Mouse (Mus musculus) large intestine, adult 2 months (tissue): ENCODE measurements around the gene Tspan7. TPM values are rescaled to one million over a fixed set of nuclear protein-coding genes. Genes with fewer than 3 reads are reported as not detected.

Source experiments
- DNase-seq: peaks from one replicate; pipeline ENCODE4 v3.0.0-alpha.2; 2012; ENCODE audit warnings: low read depth, low spot score
- WGBS: fragments of 180-500 bp; shearing (Covaris S2); methylation state at CpG from one replicate; pipeline ENCODE4 v1.1.7; 2018; 5-methylcytosine and 5-hydroxymethylcytosine counted together
- polyA plus RNA-seq: library from polyadenylated mRNA; depleted of rRNA; stranded (reverse); fragments of >200 nt; gene quantifications from 2 replicates; pipeline ENCODE4 v1.2.3, GENCODE M21; 2012; rRNA removed

The Tspan7 gene
- polyA plus RNA-seq, 1 experiment, result 88.7 TPM

DNA sequence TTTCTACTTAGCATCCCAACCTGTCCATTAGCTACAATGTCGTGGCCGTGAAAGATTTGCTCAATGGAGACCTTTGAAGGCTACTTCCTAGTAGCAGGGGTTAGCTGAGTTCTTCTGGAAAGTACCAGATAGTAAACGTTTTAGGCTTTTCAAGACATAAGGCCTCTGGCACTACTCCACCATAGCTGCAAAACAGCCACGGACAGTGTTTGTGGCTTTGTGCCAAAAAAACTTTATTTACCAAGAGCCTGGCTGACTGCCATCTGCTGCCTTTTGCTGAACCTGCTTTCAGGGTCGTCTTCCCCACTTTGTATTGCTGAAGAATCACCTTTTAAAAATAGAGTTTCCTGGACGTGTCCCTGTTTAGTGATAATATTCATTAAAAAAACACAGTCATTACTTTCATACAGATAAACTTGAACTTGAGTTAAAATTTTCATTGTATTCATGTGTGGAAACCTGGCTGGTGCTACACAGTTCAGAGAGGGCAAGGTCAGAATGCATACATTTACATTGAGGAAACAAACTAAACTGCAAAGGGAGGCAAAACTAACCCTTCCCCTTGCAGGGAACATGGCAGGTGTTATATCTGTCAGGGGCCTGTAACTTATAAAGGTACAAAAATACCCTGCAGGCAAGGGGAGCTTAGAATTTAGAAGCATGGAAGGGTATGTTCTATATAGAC lies 54.7 kb downstream of the Tspan7 start:
- no peak for DNase-seq

DNA sequence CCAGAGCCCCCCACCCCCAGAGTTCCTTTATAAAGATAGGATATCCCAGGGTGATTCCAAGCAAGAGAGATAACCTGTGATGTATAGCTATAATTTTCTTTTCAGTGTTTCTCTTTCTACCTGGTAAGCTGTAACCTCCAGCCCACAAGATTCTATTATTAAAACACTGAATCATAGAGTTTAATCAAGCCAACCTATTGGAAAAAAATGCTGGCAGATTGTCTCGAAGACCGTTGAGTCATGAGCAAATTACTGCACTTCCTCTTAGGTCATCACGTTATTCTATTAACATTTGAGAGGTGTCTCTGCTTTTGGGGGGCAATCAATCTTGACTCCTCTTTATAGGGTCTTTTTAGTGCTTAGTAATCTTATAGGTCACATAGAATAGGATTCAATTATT lies 61.9 kb downstream of the Tspan7 start:
- no peak for DNase-seq
- WGBS, result 86% methylated on average over 3 of the region's 3 CpGs

More for the DNA sequence above, 54.7 kb downstream of the Tspan7 start:
- WGBS, result 22% methylated on average over 6 of the region's 6 CpGs

DNA sequence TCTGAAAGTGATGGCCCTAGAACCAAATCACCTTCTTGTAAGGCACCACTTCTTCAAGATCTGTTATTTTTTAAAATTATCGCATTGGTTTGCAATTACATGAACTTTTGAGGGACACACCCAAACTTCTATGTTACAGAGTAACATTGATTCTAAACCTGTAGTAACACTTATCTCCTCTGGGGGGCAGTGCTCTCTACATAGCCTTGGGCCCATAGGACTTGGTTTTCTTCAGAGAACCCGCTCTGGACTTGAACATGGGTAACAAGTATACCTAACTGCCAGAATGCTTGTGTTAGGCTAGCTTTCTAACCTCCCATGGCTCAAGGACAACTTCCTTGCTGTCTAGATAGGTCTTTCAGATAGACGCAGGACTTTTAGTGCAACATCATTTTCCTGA lies 64.8 kb downstream of the Tspan7 start:
- WGBS, result 85% methylated on average over 3 of the region's 3 CpGs
- no peak for DNase-seq

DNA sequence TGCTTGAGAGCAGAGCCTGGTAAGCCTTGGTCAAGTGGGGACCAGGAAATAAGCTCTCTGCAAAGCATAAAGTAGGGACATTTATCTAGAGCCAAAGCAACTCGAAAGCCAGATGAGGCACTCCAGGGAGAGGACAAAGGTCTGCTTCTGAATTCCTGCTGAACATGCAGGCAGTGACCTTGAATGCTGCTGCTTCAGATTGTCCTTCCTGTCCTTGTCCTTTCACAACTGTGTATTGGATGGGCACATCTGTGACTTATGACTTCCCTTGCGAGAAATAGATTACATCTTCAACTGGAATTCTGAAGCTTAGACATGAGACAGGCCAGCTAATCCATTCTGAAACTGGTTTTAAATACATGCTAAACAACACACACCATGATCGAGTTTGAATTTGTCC lies 71.9 kb downstream of the Tspan7 start:
- 70% methylated on average over 3 of the region's 3 CpGs for WGBS
- DNase-seq, result no peak

DNA sequence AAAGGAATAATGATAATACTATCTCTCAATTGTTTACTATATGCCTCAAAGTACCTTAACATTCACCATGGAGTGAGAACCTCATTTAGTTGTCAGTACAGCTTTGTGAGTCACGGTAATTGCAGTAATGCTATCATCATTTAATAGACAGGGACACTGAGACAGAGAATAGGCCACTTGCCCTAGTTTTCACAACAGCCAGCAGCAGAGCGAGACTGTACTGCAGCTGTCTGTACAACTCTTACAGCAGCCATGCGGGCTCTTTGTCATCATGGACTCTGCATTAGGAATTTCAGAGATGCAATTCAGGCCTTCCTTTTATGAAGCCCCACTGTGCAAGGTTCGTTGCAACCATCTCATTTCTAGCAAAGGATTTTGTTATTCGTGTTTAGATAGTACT lies 72.6 kb downstream of the Tspan7 start:
- no peak for DNase-seq
- 80% methylated on average over 5 of the region's 5 CpGs for WGBS

DNA sequence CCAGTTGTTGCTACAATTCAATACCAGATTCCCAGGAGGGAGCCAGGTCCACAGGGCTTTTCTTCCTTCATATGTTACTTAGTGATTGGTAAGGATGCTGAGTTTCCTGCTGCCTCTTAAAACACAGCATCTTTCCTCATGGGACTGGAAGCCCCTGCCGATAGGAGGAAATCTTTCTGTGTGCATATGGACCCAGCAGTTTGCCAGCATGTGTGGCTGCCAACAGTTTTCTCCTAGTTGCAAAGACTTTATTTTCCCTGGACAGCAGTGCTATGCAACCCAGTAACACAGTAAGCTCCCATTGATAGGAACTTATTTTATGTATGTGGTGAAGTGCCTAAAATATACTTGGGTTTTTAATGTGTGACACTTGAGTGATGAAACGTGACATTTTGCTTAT lies 73.7 kb downstream of the Tspan7 start:
- DNase-seq, result no peak
- WGBS, result 84% methylated on average over 2 of the region's 2 CpGs

DNA sequence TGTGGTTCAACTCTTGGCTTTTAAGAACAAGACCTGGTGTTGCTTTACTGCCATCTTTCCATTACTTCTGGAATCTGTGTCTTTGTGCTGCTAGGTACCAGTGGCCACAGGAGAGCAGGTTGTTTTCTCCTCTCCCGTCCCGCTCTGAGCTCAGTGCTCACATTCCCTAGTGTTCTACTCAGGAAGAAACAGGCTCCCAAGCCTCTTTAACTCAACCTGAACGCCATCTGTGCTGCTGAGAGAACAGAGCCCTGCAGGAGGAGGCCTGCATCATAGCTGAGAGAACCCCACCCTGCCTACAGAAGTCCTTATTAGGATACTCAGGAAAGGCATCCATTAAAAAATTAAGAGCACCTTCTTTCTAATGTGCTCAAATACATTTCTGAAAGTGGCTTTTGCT lies 80.9 kb downstream of the Tspan7 start:
- 81% methylated on average over 3 of the region's 3 CpGs for WGBS
- no peak for DNase-seq

DNA sequence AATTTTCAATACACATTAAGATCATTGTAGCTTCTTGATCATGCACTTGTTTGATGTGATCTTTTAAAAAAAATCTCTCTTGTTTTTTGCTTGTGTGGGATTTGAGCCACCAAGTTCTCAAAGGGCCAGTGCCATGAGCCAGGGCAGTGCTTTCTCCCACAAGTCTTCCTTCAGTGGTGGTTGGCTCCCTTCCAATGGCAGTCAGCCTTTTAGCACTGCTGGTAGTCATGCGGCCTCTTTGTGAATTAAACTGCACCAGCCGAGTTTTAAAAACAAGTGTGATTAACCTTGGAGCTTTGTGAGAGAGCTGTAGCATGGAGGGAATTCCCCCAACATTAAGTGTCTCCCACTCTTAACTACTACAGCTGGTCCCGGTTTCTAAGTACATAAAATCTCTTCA lies 89.6 kb downstream of the Tspan7 start:
- WGBS, result 25% methylated on average over 3 of the region's 3 CpGs
- DNase-seq, result no peak

DNA sequence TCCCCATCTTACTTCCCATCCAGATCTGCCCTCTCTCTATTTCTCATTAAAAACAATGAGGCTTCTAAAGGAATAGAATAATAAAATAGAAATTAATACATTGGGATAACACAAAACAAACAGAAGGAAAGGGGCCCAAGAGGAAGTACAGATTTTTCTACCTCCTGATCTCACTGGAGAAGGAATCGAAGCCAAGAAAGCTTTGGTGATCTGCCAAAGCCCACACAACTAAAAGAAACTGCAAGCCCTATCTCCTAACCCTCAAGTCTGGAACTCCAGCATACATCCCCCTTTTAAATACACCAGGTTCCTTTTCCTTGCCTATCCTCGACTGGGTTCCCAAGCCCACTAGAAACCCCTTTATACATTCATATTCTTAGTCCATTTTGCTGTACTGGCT lies 90.4 kb downstream of the Tspan7 start:
- no peak for DNase-seq
- WGBS, result 31% methylated on average over 2 of the region's 2 CpGs

DNA sequence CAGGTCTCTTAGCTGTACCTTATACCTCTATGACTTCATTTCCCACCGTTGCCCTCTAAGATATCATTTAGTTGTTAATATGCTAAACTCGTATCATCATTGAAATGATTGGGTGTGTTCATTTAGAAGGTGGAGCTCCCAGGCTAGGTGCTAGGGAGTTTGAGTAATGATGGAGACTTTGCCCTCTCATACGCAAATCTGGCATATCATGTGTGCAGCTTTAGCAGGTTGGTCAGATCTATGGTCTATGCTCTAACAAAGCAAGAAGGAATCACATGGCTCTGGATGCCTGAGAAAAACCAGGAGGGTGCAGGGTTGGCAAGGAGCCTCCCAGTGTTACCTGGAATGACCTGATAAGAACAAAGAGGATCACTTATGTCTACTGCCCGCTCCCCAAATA lies 91.4 kb downstream of the Tspan7 start:
- WGBS, result 44% methylated on average over 4 of the region's 4 CpGs
- DNase-seq, result no peak

DNA sequence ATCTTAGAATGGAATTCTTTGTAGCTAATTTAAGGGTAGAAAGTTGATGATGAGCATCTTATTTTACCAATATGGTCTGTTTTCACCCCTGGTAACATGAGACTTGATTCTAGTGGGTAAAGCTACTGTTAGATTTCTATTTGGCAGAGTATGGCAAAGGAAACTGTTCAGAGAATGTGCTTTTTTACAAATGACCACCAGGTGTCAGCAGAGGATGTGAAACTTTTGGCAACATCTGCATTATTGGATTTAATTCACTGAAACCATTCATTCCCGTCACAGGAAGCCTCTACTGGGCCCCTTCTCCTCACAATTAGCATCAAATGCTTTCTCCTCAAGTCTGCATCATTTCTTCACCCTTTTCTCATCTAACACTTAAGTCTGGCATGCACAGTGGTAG lies 92.4 kb downstream of the Tspan7 start:
- 16% methylated on average over 1 of the region's 1 CpGs for WGBS
- DNase-seq, result no peak

DNA sequence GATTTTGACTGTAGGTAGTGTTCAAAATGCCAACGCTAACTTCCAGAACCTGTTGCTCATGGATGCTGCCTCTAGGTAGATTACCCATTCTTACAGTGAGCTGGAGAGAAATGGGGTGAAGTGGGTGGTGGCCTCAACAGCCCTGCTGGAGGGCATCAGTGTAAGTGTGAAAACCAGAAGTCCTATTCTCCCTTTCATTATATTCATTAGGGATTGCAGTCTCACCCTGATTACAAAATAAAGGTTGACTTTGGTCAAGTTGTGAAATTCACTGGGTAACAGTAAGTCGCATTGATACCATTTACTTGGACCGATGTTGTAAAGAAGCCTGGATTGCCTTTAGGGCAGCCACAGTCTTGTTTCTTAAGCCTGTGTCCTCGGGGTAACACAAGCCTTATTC lies 97.8 kb downstream of the Tspan7 start:
- DNase-seq, result no peak
- WGBS, result 81% methylated on average over 4 of the region's 4 CpGs

DNA sequence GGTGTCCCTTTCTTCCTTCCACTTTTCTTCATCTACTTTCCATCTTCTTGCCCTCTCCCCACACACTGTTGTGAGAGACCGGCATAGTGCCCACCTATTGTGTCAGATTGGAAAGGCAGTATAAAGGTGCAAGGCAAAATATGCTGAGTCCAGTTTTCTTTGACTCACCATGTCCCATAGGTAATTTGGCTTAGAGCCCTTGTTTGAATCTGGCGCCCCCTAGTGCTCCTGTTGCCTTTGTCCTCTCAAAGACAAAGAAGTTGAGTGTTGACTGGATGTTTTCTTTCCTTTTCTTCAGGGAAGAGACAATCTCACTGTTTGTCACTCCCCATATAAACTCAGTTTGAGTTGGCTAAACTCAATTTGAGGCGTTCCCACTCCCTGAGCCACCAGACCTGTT lies 107.3 kb downstream of the Tspan7 start:
- 62% methylated on average over 3 of the region's 3 CpGs for WGBS
- no peak for DNase-seq

DNA sequence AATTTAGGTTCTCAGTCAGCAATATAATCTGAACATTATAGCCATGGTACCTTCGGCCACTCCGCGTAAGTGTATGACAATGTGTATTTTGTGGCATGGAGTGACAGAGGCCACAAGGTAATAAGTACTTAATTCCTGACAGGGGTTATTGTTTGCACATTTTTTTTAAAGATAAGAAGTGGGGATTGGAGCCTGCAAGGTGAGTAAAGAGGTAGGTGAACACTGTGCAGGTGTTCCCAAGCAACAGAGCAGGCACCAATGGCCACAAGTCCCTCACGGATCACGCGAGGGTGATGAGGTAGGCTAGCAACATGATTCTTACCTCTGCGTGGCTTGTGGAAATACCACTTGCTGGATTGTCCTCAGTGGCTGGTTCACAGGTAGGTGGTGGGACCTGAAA lies 108.6 kb downstream of the Tspan7 start:
- DNase-seq, result no peak
- 96% methylated on average over 7 of the region's 7 CpGs for WGBS

DNA sequence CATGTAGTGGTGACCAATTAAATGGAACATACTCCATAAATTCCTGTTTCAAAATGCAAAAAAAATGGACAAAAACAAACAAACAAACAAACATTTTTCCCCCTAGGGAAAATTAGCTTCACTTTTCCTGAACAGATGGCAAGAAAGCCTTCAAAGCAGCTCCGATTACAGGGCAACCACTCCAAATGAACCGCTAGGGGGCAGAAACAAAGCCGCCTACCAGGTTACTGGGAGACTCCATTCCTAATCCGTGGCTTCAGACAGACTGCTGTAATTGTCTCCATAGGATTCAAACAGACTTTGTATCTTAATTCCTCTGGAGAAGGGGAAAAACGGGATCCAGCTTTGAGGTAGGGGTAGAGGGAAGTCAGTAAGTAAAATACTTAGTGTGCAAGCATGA lies 132.2 kb downstream of the Tspan7 start:
- WGBS, result 25% methylated on average over 5 of the region's 5 CpGs
- no peak for DNase-seq

DNA sequence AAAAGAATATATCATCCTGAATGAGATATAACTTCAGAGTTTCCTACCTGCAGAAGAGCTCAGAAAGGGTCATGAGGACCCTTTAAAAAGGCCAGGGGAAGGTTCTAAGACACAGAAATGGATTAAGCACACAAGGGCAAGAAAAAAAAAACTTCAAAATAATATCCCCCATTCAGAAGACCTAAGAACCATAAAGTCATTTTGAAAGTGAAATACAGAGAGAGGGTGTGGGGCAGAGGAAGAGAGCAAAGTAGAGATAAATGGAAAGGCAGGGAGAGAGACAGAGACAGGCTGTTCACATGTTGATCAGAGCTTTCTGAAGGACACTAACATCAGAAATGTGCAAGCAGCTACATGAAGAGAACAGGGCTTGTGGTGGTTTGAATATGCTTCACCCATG lies 156.1 kb downstream of the Tspan7 start:
- no peak for DNase-seq

Other genes with a start within 250 kb of the Tspan7 start
- 22.8 and 42.0 TPM in 2 replicates for gene Otc, start 232.9 kb upstream of the Tspan7 start, polyA plus RNA-seq
- 32.3 and 37.0 TPM in 2 replicates for gene Mid1ip1, start 229.9 kb downstream of the Tspan7 start, polyA plus RNA-seq